Mouse (Mus musculus) CH12.LX (cell line): ENCODE measurements around the gene Sgce. TPM values are rescaled to one million over a fixed set of nuclear protein-coding genes. Genes with fewer than 3 reads are reported as not detected.

ENCODE experiments used
- DNase-seq: peaks from one replicate; pipeline ENCODE4 v3.0.0-alpha.2; 2013; ENCODE audit errors: extremely low read depth
- H3K27ac ChIP-seq: 2 replicates; pipeline ENCODE4 v1.5.1; 2012; ENCODE audit warnings: low read depth, mild to moderate bottlenecking, control low read depth, moderate library complexity; ENCODE audit not compliant: insufficient read depth
- H3K27me3 ChIP-seq: replicated peaks from 2 replicates; pipeline ENCODE3; 2012; ENCODE audit warnings: inconsistent platforms
- H3K36me3 ChIP-seq, 2 experiments: replicated peaks in 1 of 2; 2 replicates each; pipeline versions ENCODE3 to v1.6.1; 2012; ENCODE audit warnings: inconsistent platforms in 1 of 2, low read length in 1 of 2, mild to moderate bottlenecking in 1 of 2, mixed read lengths in 1 of 2, moderate library complexity in 1 of 2; ENCODE audit not compliant: control insufficient read depth in 1 of 2, insufficient read depth in 1 of 2
- H3K4me1 ChIP-seq, 2 experiments: 2 replicates each; pipeline ENCODE4 v1.6.1; 2012; ENCODE audit warnings: inconsistent platforms in 1 of 2, moderate library complexity in 1 of 2; ENCODE audit not compliant: insufficient read depth in 2 of 2, control insufficient read depth in 1 of 2
- H3K4me2 ChIP-seq: 2 replicates; pipeline ENCODE4 v1.6.1; 2012; ENCODE audit warnings: low read depth, mild to moderate bottlenecking, control low read depth; ENCODE audit not compliant: poor library complexity, insufficient read depth, severe bottlenecking
- H3K4me3 ChIP-seq, 3 experiments: fragments of 150-350 bp in 1 of 3; sonication (generic) in 1 of 3; replicated peaks in 1 of 3; 2 replicates each; pipeline versions ENCODE3 to v1.5.1; 2011 to 2012; ENCODE audit warnings: low read depth in 2 of 3, low read length in 2 of 3, mild to moderate bottlenecking in 2 of 3, moderate library complexity in 2 of 3, control low read depth in 1 of 3, improper control_type of control experiment in 1 of 3, inconsistent platforms in 1 of 3, mixed read lengths in 1 of 3; ENCODE audit not compliant: poor library complexity in 1 of 3
- H3K79me2 ChIP-seq: replicated peaks from 2 replicates; pipeline ENCODE4 v1.6.1; 2012; ENCODE audit warnings: mild to moderate bottlenecking, moderate library complexity; ENCODE audit not compliant: control insufficient read depth, poor library complexity, insufficient read depth, severe bottlenecking; ENCODE audit errors: extremely low read depth
- H3K9ac ChIP-seq: 2 replicates; pipeline ENCODE4 v1.6.1; 2012; ENCODE audit warnings: low read depth, mild to moderate bottlenecking, control low read depth, moderate library complexity; ENCODE audit not compliant: insufficient read depth
- H3K9me3 ChIP-seq: replicated peaks from 2 replicates; pipeline ENCODE3; 2012; ENCODE audit warnings: low read length, inconsistent platforms, mixed read lengths
- CHD2 ChIP-seq: IDR thresholded peaks from 2 replicates; pipeline ENCODE4 v1.6.1; 2011; ENCODE audit warnings: low read length, improper control_type of control experiment
- EP300 ChIP-seq: IDR thresholded peaks from 2 replicates; pipeline ENCODE4 v1.6.1; 2011; ENCODE audit warnings: low read length, improper control_type of control experiment
- ETS1 ChIP-seq: conservative IDR thresholded peaks from 2 replicates; pipeline ENCODE4 v1.6.1; 2012; ENCODE audit warnings: low read depth, mild to moderate bottlenecking, inconsistent platforms, low read length, improper control_type of control experiment, moderate library complexity
- HCFC1 ChIP-seq: IDR thresholded peaks from 2 replicates; pipeline ENCODE4 v1.6.1; 2012; ENCODE audit warnings: low read depth, mild to moderate bottlenecking, inconsistent platforms, low read length, improper control_type of control experiment
- JUN ChIP-seq: IDR thresholded peaks from 2 replicates; pipeline ENCODE4 v1.6.1; 2011; ENCODE audit warnings: low read depth, mild to moderate bottlenecking, low read length, improper control_type of control experiment, moderate library complexity; ENCODE audit not compliant: insufficient read depth
- KAT2A ChIP-seq: IDR thresholded peaks from 2 replicates; pipeline ENCODE4 v1.6.1; 2012; ENCODE audit warnings: low read length, improper control_type of control experiment, inconsistent platforms; ENCODE audit not compliant: insufficient replicate concordance
- MAX ChIP-seq: IDR thresholded peaks from 2 replicates; pipeline ENCODE4 v1.6.1; 2011; ENCODE audit warnings: low read length, improper control_type of control experiment
- MEF2A ChIP-seq: IDR thresholded peaks from 2 replicates; pipeline ENCODE4 v1.6.1; 2014; ENCODE audit warnings: low read depth, mild to moderate bottlenecking, inconsistent platforms, low read length, improper control_type of control experiment, borderline replicate concordance
- MYC ChIP-seq: IDR thresholded peaks from 2 replicates; pipeline ENCODE4 v1.6.1; 2011; ENCODE audit warnings: low read depth, mild to moderate bottlenecking, improper control_type of control experiment, low read length
- NELFE ChIP-seq: IDR thresholded peaks from 2 replicates; pipeline ENCODE4 v1.6.1; 2011; ENCODE audit warnings: low read depth, low read length, improper control_type of control experiment
- POLR2A ChIP-seq: IDR thresholded peaks from 2 replicates; pipeline ENCODE4 v1.6.1; 2011; ENCODE audit warnings: low read depth, mild to moderate bottlenecking, improper control_type of control experiment, low read length
- POLR2AphosphoS2 ChIP-seq: IDR thresholded peaks from 2 replicates; pipeline ENCODE4 v1.6.1; 2011; ENCODE audit warnings: low read depth, low read length, improper control_type of control experiment
- RAD21 ChIP-seq: IDR thresholded peaks from 2 replicates; pipeline ENCODE4 v1.6.1; 2011; ENCODE audit warnings: low read depth, mild to moderate bottlenecking, low read length, improper control_type of control experiment, moderate library complexity
- SIN3A ChIP-seq: IDR thresholded peaks from 2 replicates; pipeline ENCODE4 v1.6.1; 2012; ENCODE audit warnings: low read length, improper control_type of control experiment, inconsistent platforms
- SMC3 ChIP-seq: IDR thresholded peaks from 2 replicates; pipeline ENCODE4 v1.6.1; 2011; ENCODE audit warnings: low read depth, low read length, improper control_type of control experiment
- ZC3H11A ChIP-seq: IDR thresholded peaks from 2 replicates; pipeline ENCODE4 v1.6.1; 2012; ENCODE audit warnings: low read depth, mild to moderate bottlenecking, inconsistent platforms, low read length, improper control_type of control experiment
- ZKSCAN1 ChIP-seq: IDR thresholded peaks from 2 replicates; pipeline ENCODE4 v1.6.1; 2012; ENCODE audit warnings: low read depth, inconsistent platforms, low read length, improper control_type of control experiment, borderline replicate concordance
- dilution Hi-C: fragments of 300-500 bp; cut with MboI; formaldehyde crosslinking; loops from 2 replicates; pipeline ENCODE4 v1.14.3; 2020; ENCODE audit warnings: low sequenced_read_pairs; ENCODE audit not compliant: extremely low pct_unique_long_range_greater_than_20kb, extremely low pct_ligation_motif_present
- in situ Hi-C: fragments of 300-500 bp; cut with MboI; formaldehyde crosslinking; loops from 3 replicates; pipeline ENCODE4 v1.14.3; 2019; ENCODE audit warnings: low sequenced_read_pairs, low pct_ligation_motif_present, low pct_unique_long_range_greater_than_20kb, mixed read lengths
- polyA plus RNA-seq: library from polyadenylated mRNA; unstranded; fragments of >175 nt; gene quantifications from 2 replicates; pipeline ENCODE4 v1.2.1, GENCODE M21; 2012; ENCODE audit warnings: low read depth; ENCODE audit not compliant: insufficient read length
- total RNA-seq, 2 experiments: library from RNA; depleted of rRNA; stranded (reverse); fragments of 300-350 nt in 1 of 2; fragments of >200 nt in 1 of 2; gene quantifications; 2 replicates each; pipeline ENCODE4 v1.2.3; 2012 to 2014

Gene Sgce
- total and polyA plus RNA-seq, 3 experiments = not detected

DNA sequence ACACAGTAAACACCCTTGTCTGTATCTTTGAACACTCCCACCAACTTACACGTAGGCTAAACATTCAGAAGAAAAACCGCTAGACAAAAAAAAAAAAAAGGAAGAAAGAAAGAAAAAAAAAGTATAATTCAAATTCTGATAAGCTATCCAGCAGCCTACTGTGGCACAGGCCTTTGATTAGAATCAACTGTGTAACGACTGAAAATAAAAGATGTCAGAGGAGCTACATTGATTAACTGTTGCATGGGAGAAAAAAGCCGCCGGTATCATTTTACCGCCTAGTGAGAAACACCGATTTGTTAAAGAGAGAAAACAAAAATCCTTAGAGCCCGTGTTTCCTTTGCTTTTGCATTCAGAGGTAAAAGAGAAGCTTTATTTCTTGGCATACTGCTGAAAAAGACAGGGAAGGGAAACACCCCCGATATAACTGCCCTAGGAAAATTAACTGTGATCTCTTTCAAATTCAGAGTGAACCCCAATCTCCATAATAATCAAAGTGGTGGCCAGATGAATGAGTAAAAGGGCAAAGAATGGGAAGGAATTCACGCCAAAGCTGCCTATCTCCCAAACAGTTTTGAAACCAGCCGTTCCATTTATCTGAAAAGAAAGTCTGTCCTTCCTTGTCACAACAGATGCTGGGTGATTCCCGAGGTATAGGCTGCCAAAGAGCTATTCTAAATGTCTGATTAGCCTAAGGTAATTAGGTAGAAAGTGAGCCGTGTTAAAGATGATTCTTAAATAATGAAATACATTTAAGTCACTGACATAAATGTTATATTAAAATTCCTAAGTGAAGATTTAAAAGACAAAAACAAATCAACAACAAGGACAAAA lies 7.3 kb downstream of the Sgce start:
- H3K4me2 ChIP-seq = no peak overlapping the region
- H3K27ac ChIP-seq = no peak overlapping the region
- H3K79me2 ChIP-seq = no peaks in the 10 kb centered on the region
- H3K36me3 ChIP-seq = no peaks in the 10 kb centered on the region
- H3K27me3 ChIP-seq = no peaks in the 10 kb centered on the region
- TF ChIP-seq ZC3H11A = no peak
- no peak for TF ChIP-seq MEF2A
- TF ChIP-seq HCFC1 = no peak
- no peak for TF ChIP-seq NELFE
- TF ChIP-seq ETS1 = no peak
- TF ChIP-seq POLR2AphosphoS2 = no peak
- TF ChIP-seq SIN3A = no peak
- H3K4me3 ChIP-seq = no peak overlapping the region
- no peaks in the 10 kb centered on the region for H3K4me1 ChIP-seq
- dilution Hi-C loops = no loop called here
- in situ Hi-C loops = no loop called here
- DNase-seq = no peak
- H3K9ac ChIP-seq = no peak overlapping the region
- H3K9me3 ChIP-seq = no peaks in the 10 kb centered on the region

DNA sequence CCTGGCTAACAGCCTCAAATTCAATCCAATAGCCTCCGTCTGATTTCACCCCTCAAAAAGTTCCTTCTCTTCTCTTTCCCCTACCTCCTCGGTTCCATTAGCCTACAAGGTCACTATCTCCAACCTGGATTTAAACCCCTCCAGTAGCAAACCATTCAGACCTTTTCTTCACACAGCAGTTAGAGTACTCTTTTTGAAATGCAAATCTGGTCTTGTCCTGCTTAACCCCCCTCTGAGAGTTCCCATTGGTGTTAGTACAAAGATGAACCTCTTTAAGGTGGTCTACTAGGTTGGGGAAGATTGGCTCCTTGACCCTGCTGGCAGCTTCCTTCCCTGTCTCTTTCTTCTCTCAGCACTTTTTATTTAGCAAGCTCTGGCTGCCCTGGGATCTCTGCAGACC lies 8.3 kb downstream of the Sgce start:
- H3K36me3 ChIP-seq = no peaks in the 10 kb centered on the region
- in situ Hi-C loops = no loop called here
- TF ChIP-seq EP300 (no peak), RAD21 (no peak), JUN (no peak), POLR2A (no peak), ZC3H11A (no peak), MAX (no peak), ZKSCAN1 (no peak), KAT2A (no peak), SMC3 (no peak), CHD2 (no peak), SIN3A (no peak), HCFC1 (no peak), MEF2A (no peak), MYC (no peak)
- no peaks in the 10 kb centered on the region for H3K9me3 ChIP-seq
- dilution Hi-C loops = no loop called here
- no peak overlapping the region for H3K4me3 ChIP-seq
- H3K4me1 ChIP-seq = no peaks in the 10 kb centered on the region
- H3K27me3 ChIP-seq = no peaks in the 10 kb centered on the region
- H3K27ac ChIP-seq = no peak overlapping the region
- no peak for DNase-seq
- no peak overlapping the region for H3K9ac ChIP-seq
- no peaks in the 10 kb centered on the region for H3K79me2 ChIP-seq
- no peak overlapping the region for H3K4me2 ChIP-seq
